Mouse (Mus musculus) heart, postnatal 0 days (tissue): Measurements from ENCODE around the gene Letmd1.

Source experiments
- CTCF ChIP-seq: IDR thresholded peaks from 2 replicates; pipeline ENCODE4 v1.5.1; 2016; ENCODE audit warnings: antibody characterized with exemption, control low read depth, low read depth
- EP300 ChIP-seq: IDR thresholded peaks from 2 replicates; pipeline ENCODE4 v1.6.1; 2016; ENCODE audit warnings: antibody characterized with exemption, low read depth

DNA sequence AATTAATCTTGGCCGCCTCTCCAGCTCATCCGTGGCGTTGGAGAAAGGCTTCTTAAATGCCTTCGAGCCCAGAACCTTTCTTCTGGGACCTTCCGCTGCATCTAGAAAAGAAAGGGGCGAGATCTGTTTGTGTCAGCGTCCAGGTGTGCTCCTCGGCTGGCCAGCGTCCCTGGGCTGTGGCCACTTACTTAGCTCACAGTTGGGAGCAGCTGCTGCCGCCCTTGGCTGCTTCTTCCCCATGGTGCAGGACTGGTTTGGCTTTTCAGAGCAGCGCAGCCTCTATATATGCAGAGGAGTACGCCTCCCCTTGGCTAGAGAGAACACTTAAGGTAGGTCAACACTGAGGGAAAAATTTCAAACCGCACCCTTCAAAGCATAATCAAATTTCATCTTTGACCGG is 44.9 kb upstream of the Letmd1 start:
- TF ChIP-seq CTCF (no peak), EP300 (no peak)
